Mouse (Mus musculus) hindbrain, embryonic 15.5 days (tissue): ENCODE results near the gene Lxn. TPM values are rescaled to one million over a fixed set of nuclear protein-coding genes. Genes with fewer than 3 reads are reported as not detected.

Experiments
- ATAC-seq: fragments of 200-750 bp; cut with Nextera tagmentation; 2 replicates; pipeline ENCODE4 v1.8.0; 2017; ENCODE audit warnings: low read depth, moderate number of reproducible peaks, moderate TSS enrichment; ENCODE audit not compliant: low FRiP score
- H3K27ac ChIP-seq: fragments of 300-500 bp; sonication (generic); replicated peaks from 2 replicates; pipeline ENCODE4 v1.5.1; 2015; ENCODE audit warnings: mild to moderate bottlenecking, inconsistent platforms
- H3K27me3 ChIP-seq: fragments of 300-500 bp; sonication (generic); 2 replicates; pipeline ENCODE4 v1.6.1; 2015; ENCODE audit warnings: control low read depth, inconsistent platforms
- H3K36me3 ChIP-seq: fragments of 300-500 bp; sonication (generic); 2 replicates; pipeline ENCODE4 v1.6.1; 2015; ENCODE audit warnings: control low read depth, inconsistent platforms
- H3K4me1 ChIP-seq: fragments of 300-500 bp; sonication (generic); replicated peaks from 2 replicates; pipeline ENCODE4 v1.6.1; 2015; ENCODE audit warnings: control low read depth, inconsistent platforms
- H3K4me2 ChIP-seq: fragments of 300-500 bp; sonication (generic); 2 replicates; pipeline ENCODE4 v1.6.1; 2015; ENCODE audit warnings: moderate library complexity, mild to moderate bottlenecking, inconsistent platforms
- H3K4me3 ChIP-seq: fragments of 300-500 bp; sonication (generic); 2 replicates; pipeline ENCODE4 v1.5.1; 2015; ENCODE audit warnings: mild to moderate bottlenecking, inconsistent platforms
- H3K9ac ChIP-seq: fragments of 300-500 bp; sonication (generic); 2 replicates; pipeline ENCODE4 v1.6.1; 2015; ENCODE audit warnings: inconsistent platforms
- H3K9me3 ChIP-seq: fragments of 300-500 bp; sonication (generic); 2 replicates; pipeline ENCODE4 v1.6.1; 2016; ENCODE audit warnings: control low read depth, inconsistent platforms
- WGBS: fragments of 180-500 bp; shearing (Covaris S2); methylation state at CpG from one replicate; pipeline ENCODE4 v1.1.7; 2015; 5-methylcytosine and 5-hydroxymethylcytosine counted together
- polyA plus RNA-seq: library from polyadenylated mRNA; unstranded; fragments of >200 nt; fragmentation: Nextera tagmentation; extraction: Ambion mirVana; gene quantifications from 2 replicates; pipeline ENCODE4 v1.2.1, GENCODE M21; 2015

The Lxn gene
- polyA plus RNA-seq, 1 experiment from 2014 or later: 188 TPM

DNA sequence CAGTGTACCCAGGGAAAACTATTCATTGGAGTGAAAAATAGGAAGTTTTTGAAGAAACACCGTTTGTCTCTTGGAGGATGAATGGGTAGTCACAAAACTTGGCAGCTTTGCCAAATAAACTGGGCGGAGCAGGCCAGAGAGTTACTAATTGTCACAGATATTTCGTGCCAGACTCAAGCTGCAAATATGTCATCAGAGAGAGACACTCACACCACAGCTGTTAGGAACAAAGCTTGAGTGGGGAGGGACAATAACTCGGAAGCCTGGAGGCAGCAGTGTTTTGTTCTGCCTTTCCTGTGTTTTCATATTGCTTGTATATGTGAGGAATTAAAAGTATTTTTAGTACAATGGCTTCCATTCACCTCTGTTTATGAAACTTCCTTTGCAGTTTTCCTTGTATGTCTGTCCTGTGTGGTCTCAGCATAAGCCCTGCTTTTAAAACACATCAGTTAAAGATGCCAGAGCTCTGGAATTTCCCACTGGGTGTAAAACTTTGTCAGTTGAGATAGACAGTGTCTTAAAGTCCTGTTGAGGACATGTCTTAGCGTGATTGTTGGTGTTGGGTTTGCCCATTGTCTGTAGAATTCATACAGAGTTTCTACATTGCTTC lies 13.0 kb downstream of the Lxn start:
- no peaks in the 10 kb centered on the region for H3K9me3 ChIP-seq
- no peak overlapping the region for H3K4me2 ChIP-seq
- no peaks in the 10 kb centered on the region for H3K4me1 ChIP-seq
- 78% methylated on average over 5 of the region's 5 CpGs for WGBS
- H3K4me3 ChIP-seq: no peak overlapping the region
- no peak for ATAC-seq
- no peak overlapping the region for H3K27ac ChIP-seq
- H3K9ac ChIP-seq: no peak overlapping the region
- H3K27me3 ChIP-seq: no peaks in the 10 kb centered on the region
- H3K36me3 ChIP-seq: peaks cover 70% of the 10 kb centered on the region

DNA sequence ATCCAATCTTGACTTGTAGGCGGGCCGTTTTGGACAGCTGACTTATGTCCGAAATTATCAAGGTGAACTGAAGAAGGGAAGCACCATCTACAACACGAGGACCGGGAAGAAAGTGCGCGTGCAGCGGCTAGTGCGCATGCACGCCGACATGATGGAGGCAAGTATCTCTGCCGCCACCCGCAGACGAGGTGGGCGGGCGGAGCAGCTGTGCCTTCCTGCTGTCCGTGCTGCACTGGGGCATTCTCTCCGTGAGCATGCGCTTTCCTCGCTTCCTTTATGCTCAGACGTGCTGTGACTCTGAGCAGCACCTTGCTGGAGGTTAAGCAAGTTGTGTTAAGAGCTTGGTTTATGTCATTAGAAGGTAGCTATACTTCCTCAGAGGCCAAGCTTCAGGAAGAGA lies 14.1 kb downstream of the Lxn start:
- Histone ChIP-seq H3K4me1 (no peaks in the 10 kb centered on the region), H3K4me3 (no peak overlapping the region), H3K36me3 (peaks cover 70% of the 10 kb centered on the region), H3K9ac (no peak overlapping the region), H3K27ac (no peak overlapping the region), H3K4me2 (no peak overlapping the region), H3K9me3 (no peaks in the 10 kb centered on the region), H3K27me3 (no peaks in the 10 kb centered on the region)
- WGBS: 95% methylated on average over 21 of the region's 21 CpGs
- no peak for ATAC-seq

DNA sequence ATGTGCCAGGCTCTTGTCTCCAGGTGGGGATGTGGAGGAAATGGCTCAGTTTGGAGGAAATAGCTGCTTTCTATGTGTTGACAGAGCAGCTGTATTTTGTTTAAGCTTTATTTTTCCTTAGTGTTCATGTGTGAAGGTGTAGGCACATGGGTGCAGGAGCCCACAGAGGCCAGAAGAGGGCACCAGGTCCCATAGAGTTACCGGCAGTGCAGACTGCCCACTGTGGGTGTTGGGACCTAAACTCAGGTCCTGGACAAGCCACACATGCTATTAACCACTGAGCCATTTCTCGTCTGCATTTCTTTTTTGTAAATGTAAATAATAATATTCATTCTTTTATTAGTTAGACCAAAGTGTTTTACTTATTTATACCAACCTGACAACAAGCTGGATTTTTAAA lies 16.6 kb downstream of the Lxn start:
- Histone ChIP-seq H3K36me3 (peaks cover 67% of the 10 kb centered on the region), H3K27me3 (no peaks in the 10 kb centered on the region), H3K9ac (no peak overlapping the region), H3K4me3 (no peak overlapping the region), H3K4me1 (no peaks in the 10 kb centered on the region), H3K4me2 (no peak overlapping the region), H3K9me3 (no peaks in the 10 kb centered on the region), H3K27ac (no peak overlapping the region)
- no peak for ATAC-seq
- 94% methylated on average over 2 of the region's 2 CpGs for WGBS

DNA sequence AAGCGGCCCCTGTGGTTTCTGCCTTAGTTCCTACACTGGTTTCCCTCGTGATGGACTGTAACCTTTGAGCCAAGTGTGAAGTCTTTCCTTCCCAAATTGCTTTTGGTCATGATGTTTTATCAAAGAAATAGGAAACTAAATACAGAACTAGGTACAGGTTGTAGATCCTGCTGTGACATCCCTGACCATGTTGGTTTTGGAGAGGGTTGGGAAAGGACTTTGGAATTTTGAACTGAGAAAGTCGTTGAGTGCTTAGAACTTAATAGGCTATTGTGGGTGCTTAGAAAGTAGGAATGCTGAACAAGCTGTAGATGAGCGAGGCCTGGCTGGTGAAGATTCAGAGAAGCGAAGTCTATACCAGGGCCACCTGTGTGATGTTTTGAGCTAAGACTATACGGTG lies 29.7 kb downstream of the Lxn start:
- Histone ChIP-seq H3K4me2 (no peak overlapping the region), H3K36me3 (peaks cover 52% of the 10 kb centered on the region), H3K9me3 (no peaks in the 10 kb centered on the region), H3K27ac (no peak overlapping the region), H3K4me3 (no peak overlapping the region), H3K9ac (no peak overlapping the region), H3K4me1 (peaks cover 8% of the 10 kb centered on the region), H3K27me3 (no peaks in the 10 kb centered on the region)
- ATAC-seq: no peak
- WGBS: 94% methylated on average over 6 of the region's 6 CpGs

DNA sequence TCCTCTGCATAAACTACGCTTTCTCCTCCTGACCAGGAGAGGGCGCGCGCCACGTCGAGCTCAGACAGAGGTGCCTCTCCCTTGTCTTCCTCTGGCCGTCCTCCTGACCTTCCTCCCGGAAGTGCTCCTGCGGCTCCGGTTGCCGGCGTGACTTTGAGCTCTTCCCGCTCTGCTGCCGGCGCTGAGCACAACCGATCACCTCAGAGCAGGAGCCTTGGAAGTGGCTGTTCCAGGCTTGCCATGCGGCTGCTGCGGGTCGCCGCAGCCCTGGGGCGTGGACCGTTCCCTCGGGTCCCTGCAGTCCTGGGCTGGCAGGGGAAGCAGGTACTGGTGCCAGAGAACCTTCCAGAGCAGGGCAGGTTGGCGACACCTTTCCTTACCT lies 33.7 kb downstream of the Lxn start, which contains the start of gene Gfm1:
TSS of gene Gfm1 (plus strand) at position 98 of the 382 bp plus-strand sequence.
- Histone ChIP-seq H3K27me3 (no peaks in the 10 kb centered on the region), H3K27ac (peak within 1 kb of the TSS; percentile 64; the same call in 1 of the 2 replicates), H3K9ac (peak within 1 kb of the TSS; percentile 71), H3K9me3 (no peaks in the 10 kb centered on the region), H3K4me1 (peaks cover 8% of the 10 kb centered on the region), H3K4me2 (peak within 1 kb of the TSS; percentile 84), H3K36me3 (peaks cover 21% of the 10 kb centered on the region), H3K4me3 (peak within 1 kb of the TSS; percentile 74)
- peak; percentile 97 for ATAC-seq
- under 1% methylated on average over 24 of the region's 24 CpGs for WGBS

DNA sequence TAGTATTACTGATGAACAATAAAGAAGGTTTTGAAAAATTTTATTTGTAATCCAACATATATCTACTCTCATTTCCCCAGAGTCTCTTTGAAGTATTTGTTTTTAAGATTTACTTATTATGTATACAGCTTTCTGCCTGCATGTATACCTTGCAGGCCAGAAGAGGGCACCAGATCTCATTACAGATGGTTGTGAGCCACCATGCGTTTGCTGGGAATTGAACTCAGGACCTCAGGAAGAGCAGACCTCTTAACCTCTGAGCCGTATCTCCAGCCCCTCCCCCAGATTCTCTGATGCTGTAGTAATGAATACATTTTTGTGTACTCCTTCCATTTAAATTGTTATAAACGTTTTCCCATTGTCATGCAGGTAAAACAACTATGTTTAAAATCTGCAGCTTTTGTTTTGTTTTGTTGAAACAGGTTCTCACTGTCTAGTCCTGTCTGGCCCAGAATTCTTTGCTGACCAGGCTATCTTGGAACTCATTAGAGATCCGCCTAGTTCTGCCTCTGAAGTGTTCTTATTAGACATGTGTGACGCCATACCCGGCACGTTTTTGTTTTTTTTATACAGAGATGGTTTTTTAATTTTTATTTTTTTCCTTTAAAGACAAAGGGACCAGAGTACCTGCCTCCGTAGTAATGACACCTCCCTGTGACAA lies 34.3 kb downstream of the Lxn start:
- WGBS: 32% methylated on average over 8 of the region's 8 CpGs
- H3K4me1 ChIP-seq: peaks cover 8% of the 10 kb centered on the region
- peak overlapping the region; percentile 74 for H3K4me3 ChIP-seq
- peak; percentile 89 for ATAC-seq
- peaks cover 17% of the 10 kb centered on the region for H3K36me3 ChIP-seq
- no peaks in the 10 kb centered on the region for H3K27me3 ChIP-seq
- peak overlapping the region; percentile 30 for H3K9ac ChIP-seq
- H3K27ac ChIP-seq: no peak overlapping the region
- H3K9me3 ChIP-seq: no peaks in the 10 kb centered on the region
- H3K4me2 ChIP-seq: peak overlapping the region; percentile 84

Other genes with a start within 250 kb of the Lxn start
- gene Mlf1, start 89.8 kb downstream of the Lxn start, polyA plus RNA-seq: 33.2 and 35.3 TPM in 2 replicates
- not detected in 2 replicates for gene Gm17402, start 88.8 kb downstream of the Lxn start, polyA plus RNA-seq
- gene Gfm1, start 33.8 kb downstream of the Lxn start, polyA plus RNA-seq: 27.8 and 29.5 TPM in 2 replicates
- 1.4 and 3.1 TPM in 2 replicates for gene Rarres1, start 51.6 kb upstream of the Lxn start, polyA plus RNA-seq
- gene Mfsd1, start 118.8 kb upstream of the Lxn start, polyA plus RNA-seq: 33.5 and 33.6 TPM in 2 replicates